8 mouse cellular contexts compared by ENCODE assay signal in genomic region chr6:124856916-124857839, GRCm38 (mm10). TPM values are rescaled to one million over a fixed set of nuclear protein-coding genes. Genes with fewer than 3 reads are reported as not detected.
A peak's percentile ranks its signal among the peaks of the same experiment; 100 is the strongest.
DNase-seq lines count a peak whose midpoint lies in the region; ATAC-seq and TF ChIP-seq lines count a peak whose summit lies in the region.

Gene P3h3 (minus strand): TSS chr6:124857752.

- under 1% methylated on average over 79 of the region's 86 CpGs for WGBS in forebrain, embryonic 16.5 days
- WGBS in lung, embryonic 14.5 days = under 1% methylated on average over 82 of the region's 86 CpGs

- H3K9me3 ChIP-seq in ES-Bruce4 (replicated peaks; ENCODE audit: control insufficient read depth, insufficient read depth, low read length, poor library complexity, severe bottlenecking) = no peaks in the 10 kb centered on the region
- no peaks in the 10 kb centered on the region for H3K9me3 ChIP-seq in forebrain, embryonic 16.5 days (ENCODE audit: control insufficient read depth, low read length)
- H3K9me3 ChIP-seq in lung, embryonic 14.5 days (ENCODE audit: low read depth, low read length) = no peaks in the 10 kb centered on the region

- intact Hi-C loops in heart, postnatal 25 days (cut with DNase I) = no loop called here

- H3K4me1 ChIP-seq in ES-Bruce4 (ENCODE audit: control insufficient read depth, insufficient read depth, low read length) = peaks cover 19% of the 10 kb centered on the region
- H3K4me1 ChIP-seq in forebrain, embryonic 16.5 days (replicated peaks; ENCODE audit: control insufficient read depth, insufficient read depth, low read length) = peaks cover 49% of the 10 kb centered on the region
- 0 out of 2 replicates have a peak, but pooled peaks cover 9% of the 10 kb centered on the region for H3K4me1 ChIP-seq in lung, embryonic 14.5 days (ENCODE audit: insufficient read depth)

- peak within 1 kb of the TSS; percentile 64 for H3K4me3 ChIP-seq in ES-Bruce4 (ENCODE audit: low read depth, low read length)
- H3K4me3 ChIP-seq in forebrain, embryonic 16.5 days (replicated peaks; ENCODE audit: low read length) = peak within 1 kb of the TSS; percentile 76
- peak within 1 kb of the TSS; percentile 66 for H3K4me3 ChIP-seq in layer of hippocampus, adult 2 months
- H3K4me3 ChIP-seq in lung, embryonic 14.5 days (ENCODE audit: low read depth, low read length) = peak within 1 kb of the TSS; percentile 77

- ATAC-seq in cerebellum, adult (ENCODE audit: insufficient number of reproducible peaks, low FRiP score, low TSS enrichment) = peak; percentile 63
- peak; percentile 86 for ATAC-seq in forebrain, embryonic 16.5 days
- peak; percentile 86 for ATAC-seq in lung, embryonic 14.5 days (ENCODE audit: insufficient read depth)
- ATAC-seq in neutrophil, adult 5-6 weeks (ENCODE audit: extremely low read depth, insufficient number of reproducible peaks, low FRiP score, poor library complexity, severe bottlenecking) = peak; percentile 57

- no peak within 1 kb of the TSS for H3K27ac ChIP-seq in ES-Bruce4 (ENCODE audit: insufficient read depth, low read length)
- H3K27ac ChIP-seq in forebrain, embryonic 16.5 days (ENCODE audit: low read length) = peak within 1 kb of the TSS; percentile 98
- peak within 1 kb of the TSS; percentile 96 for H3K27ac ChIP-seq in layer of hippocampus, adult 2 months
- H3K27ac ChIP-seq in lung, embryonic 14.5 days (ENCODE audit: low read depth) = peak within 1 kb of the TSS; percentile 97

- H3K4me2 ChIP-seq in forebrain, embryonic 16.5 days (ENCODE audit: low read length) = peak within 1 kb of the TSS; percentile 72
- peak within 1 kb of the TSS; percentile 87 for H3K4me2 ChIP-seq in lung, embryonic 14.5 days

- no peak for TF ChIP-seq POLR2A in ES-Bruce4 (IDR thresholded peaks at IDR 0.05; ENCODE audit: insufficient read depth, low read length)

- peak within 1 kb of the TSS; percentile 95 for H3K9ac ChIP-seq in ES-Bruce4 (ENCODE audit: low read depth, poor library complexity, severe bottlenecking)
- peak within 1 kb of the TSS; percentile 97 for H3K9ac ChIP-seq in forebrain, embryonic 16.5 days (replicated peaks; ENCODE audit: low read depth, low read length)
- peak within 1 kb of the TSS; percentile 92 for H3K9ac ChIP-seq in lung, embryonic 14.5 days

- H3K27me3 ChIP-seq in ES-Bruce4 (ENCODE audit: control insufficient read depth, insufficient read depth, low read length, poor library complexity, severe bottlenecking) = no peaks in the 10 kb centered on the region
- H3K27me3 ChIP-seq in forebrain, embryonic 16.5 days (replicated peaks; ENCODE audit: control insufficient read depth, insufficient read depth, low read length) = no peaks in the 10 kb centered on the region
- H3K27me3 ChIP-seq in lung, embryonic 14.5 days (ENCODE audit: insufficient read depth, low read length) = peaks cover 13% of the 10 kb centered on the region; the same call in 1 of the 2 replicates

- TF ChIP-seq CTCF in ES-Bruce4 (IDR thresholded peaks at IDR 0.05; ENCODE audit: low read depth, low read length) = peak; percentile 80
- peak; percentile 83 for TF ChIP-seq CTCF in layer of hippocampus, adult 2 months (conservative IDR thresholded peaks at IDR 0.05)
- TF ChIP-seq CTCF in lung, embryonic 14.5 days (IDR thresholded peaks at IDR 0.05; ENCODE audit: low read depth) = peak; percentile 78

- DNase-seq in heart, postnatal 25 days (ENCODE audit: low spot score) = peak; percentile 74
- peak; percentile 85 to 87 for DNase-seq in layer of hippocampus, adult 2 months (ENCODE audit: low spot score in 2 of 2)
- peak; percentile 93 for DNase-seq in lung, embryonic 14.5 days
- peak; percentile 69 for DNase-seq in testis, postnatal 14 days (ENCODE audit: low spot score)

- TF ChIP-seq EP300 in ES-Bruce4 (IDR thresholded peaks at IDR 0.05; ENCODE audit: insufficient read depth, low read depth, low read length) = peak; percentile 59; the same call in 1 of the 2 replicates

- H3K36me3 ChIP-seq in ES-Bruce4 (ENCODE audit: control insufficient read depth, insufficient read depth, low read length, poor library complexity, severe bottlenecking) = no peaks in the 10 kb centered on the region
- peaks cover 5% of the 10 kb centered on the region; the same call in 1 of the 2 replicates for H3K36me3 ChIP-seq in forebrain, embryonic 16.5 days (ENCODE audit: control insufficient read depth, insufficient read depth)
- H3K36me3 ChIP-seq in lung, embryonic 14.5 days (ENCODE audit: insufficient read depth) = peaks cover 16% of the 10 kb centered on the region

RNA-seq across cellular contexts. Expression of gene P3h3, which starts in this region (rescaled TPM):
- 3.1 and 3.6 TPM in 2 replicates for polyA plus RNA-seq in ES-Bruce4 (2011; ENCODE audit: insufficient read depth, insufficient read length, low read depth, missing spikeins)
- polyA plus RNA-seq in forebrain, embryonic 16.5 days (2015; fragmentation: Nextera tagmentation; extraction: Ambion mirVana) = 13.0 and 16.8 TPM in 2 replicates
- total RNA-seq in heart, postnatal 25 days (2021) = 10 to 100 TPM; 12.3 to 13.5 TPM
- total RNA-seq in layer of hippocampus, adult 2 months (2021) = 10 to 100 TPM; 33.7 to 36.7 TPM
- polyA plus RNA-seq in lung, embryonic 14.5 days (2014; fragmentation: Nextera tagmentation; extraction: Ambion mirVana) = 29.5 and 34.3 TPM in 2 replicates
- total RNA-seq in neutrophil, adult 5-6 weeks (2017) = not detected in 2 replicates

Comparison
In these comparisons a context has a peak if more than half of its experiments do, and no peak if none do; other contexts are left out.
1. RNA of gene P3h3 (total RNA-seq): 33.7 to 36.7 TPM in layer of hippocampus, adult 2 months and 12.3 to 13.5 TPM in heart, postnatal 25 days; not detected in neutrophil, adult 5-6 weeks; every median in the first group is over 10 times any median in the second.
2. Peak in ATAC-seq in neutrophil, adult 5-6 weeks; RNA of the gene not detected or under 1 TPM.
3. Peak in every context shown above with its lines, with median percentiles within 50 percentile points of each other: H3K4me3 ChIP-seq, H3K9ac ChIP-seq, CTCF ChIP-seq, ATAC-seq and DNase-seq.